Mouse (Mus musculus) urinary bladder, postnatal 36 days (tissue): ENCODE data around the gene Rnase11.
A peak's percentile ranks its signal among the peaks of the same experiment; 100 is the strongest.
"Not testable (repeated sequence)": the region's sequence is repeated elsewhere in the genome, so short reads cannot be mapped to it uniquely, and the experiment has no call there.

Source experiments
- DNase-seq, 2 experiments: peaks; one replicate each; pipeline ENCODE4 v3.0.0; 2022; ENCODE audit warnings: low spot score in 2 of 2, mixed read lengths in 1 of 2

Rnase11 gene

GRCm38 (mm10) chr14:51081035-51081434 lies 31.1 kb upstream of the Rnase11 start:
- DNase-seq: no peak

DNA sequence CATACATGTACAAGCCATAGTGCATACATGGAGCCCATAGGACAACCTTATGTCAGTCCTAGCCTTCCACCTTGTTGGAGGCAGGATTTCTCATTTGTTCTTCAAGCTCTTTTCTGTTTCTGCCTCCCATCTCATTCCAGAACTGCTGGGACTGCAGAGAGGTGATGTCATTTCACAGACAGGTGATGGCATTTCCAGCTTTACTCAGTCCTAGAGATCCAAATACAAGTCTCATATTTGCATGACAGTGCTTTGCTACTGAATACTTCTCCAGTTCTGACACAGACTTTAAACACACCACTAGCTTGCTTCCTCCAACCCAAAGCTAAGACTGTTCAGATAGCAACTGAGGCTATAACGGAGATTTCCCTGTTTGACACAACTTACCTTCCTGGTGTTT lies 29.2 kb upstream of the Rnase11 start:
- no peak for DNase-seq

- DNase-seq: no peak
These were observed 24.4 kb upstream of the Rnase11 start, which contains the start of gene Olfr750 for GRCm38 (mm10) chr14:51074335-51074734. TSS of gene Olfr750 (minus strand) at chr14:51074435.

GRCm38 (mm10) chr14:51069617-51070016 lies 19.7 kb upstream of the Rnase11 start:
- DNase-seq: no peak

DNA sequence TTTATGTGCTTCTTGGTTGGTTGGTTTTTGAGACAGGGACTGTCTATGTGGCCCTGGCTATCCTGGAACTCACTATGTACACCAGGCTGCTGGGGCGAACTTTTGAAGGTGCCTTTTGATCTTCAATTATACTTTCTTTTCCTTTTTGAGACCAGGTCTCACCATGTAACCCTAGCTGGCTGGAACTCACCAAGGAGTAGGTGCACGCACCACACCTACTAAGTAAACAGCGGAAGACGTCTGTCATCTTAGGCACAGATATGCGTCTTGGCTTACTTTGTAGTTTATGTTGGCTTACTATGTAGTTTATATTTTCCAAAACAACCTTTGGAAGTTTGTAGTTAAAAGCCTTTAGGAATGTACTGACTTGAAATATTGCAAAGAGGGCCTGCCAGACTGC lies 19.0 kb upstream of the Rnase11 start:
- DNase-seq: no peak

DNA sequence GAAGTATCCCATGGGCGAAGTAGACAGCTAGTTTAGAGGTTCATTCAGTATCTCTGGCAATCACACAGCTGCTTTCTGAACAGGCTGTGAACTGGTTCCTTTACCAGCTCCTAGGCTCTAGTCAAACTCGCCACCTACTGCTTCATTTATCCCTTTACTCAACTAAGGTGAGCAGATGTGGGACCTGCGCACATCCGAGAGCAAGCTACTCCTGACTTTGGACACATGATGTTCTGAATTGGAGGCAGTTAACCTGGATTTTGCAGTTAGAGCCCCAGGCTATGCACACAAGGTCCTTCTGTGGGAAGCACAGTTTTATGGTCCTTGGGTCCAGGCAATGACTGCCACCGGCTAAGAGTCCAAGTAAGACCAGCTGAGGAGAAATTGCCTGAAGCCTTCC lies 10.8 kb upstream of the Rnase11 start:
- DNase-seq: no peak

DNA sequence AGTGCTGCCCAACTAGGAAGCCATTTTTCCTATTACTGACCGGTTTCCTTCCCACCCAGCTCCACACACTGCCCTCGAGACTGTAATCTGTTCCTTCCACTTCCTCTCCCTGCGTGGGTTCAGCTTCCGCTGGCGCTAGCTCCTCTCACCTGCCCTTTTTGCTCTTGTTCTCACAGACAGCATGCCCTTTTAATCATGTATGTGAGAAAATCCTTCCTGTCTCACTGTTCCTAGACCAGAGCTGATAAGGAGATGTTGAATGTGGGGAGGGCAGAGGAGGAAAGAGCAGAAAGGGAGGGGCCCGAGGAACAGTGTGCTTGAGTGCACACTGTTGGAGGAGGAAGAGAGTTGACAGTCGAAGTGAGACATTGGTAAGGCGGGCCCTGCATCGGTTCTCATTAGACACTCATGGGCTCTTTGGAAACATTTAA lies 7.5 kb upstream of the Rnase11 start, which contains the start of gene Rnase12:
Gene Rnase12, minus strand, starts transcription at position 261 of the 431 bp plus-strand sequence.
- no peak for DNase-seq

GRCm38 (mm10) chr14:51054243-51055237 lies 4.6 kb upstream of the Rnase11 start:
- DNase-seq: no peak

GRCm38 (mm10) chr14:51053176-51053575 lies 3.2 kb upstream of the Rnase11 start:
- DNase-seq: no peak

- no peak for DNase-seq
These were observed 2.0 kb upstream of the Rnase11 start for GRCm38 (mm10) chr14:51051941-51052340.

GRCm38 (mm10) chr14:51047846-51048245 lies 2.1 kb downstream of the Rnase11 start:
- DNase-seq: no peak

DNA sequence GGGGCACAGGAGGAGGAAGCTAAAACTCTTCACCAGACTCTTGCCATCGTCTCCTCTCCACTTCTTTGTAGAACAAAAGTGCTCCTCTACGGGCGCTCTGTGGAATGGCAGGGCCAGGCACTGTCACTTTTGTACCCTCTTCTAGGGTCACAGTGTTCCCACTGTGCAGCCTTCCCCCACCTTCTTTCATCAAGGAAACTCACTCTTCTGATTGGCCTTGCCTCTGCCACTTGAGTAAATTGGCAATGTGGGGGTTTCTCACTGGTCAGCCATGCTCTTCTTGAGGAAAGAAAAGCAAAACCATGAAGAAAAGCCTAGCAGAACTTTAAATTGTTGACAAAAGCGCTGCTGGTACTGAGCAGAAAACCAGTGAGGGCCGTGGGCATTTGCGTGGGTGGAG lies 8.2 kb downstream of the Rnase11 start, which contains the start of gene Rnase9:
Gene Rnase9, minus strand, starts transcription at position 101 of the 400 bp plus-strand sequence.
- DNase-seq: no peak

- no peak for DNase-seq
These were observed 13.7 kb downstream of the Rnase11 start for GRCm38 (mm10) chr14:51036214-51036613.

- no peak for DNase-seq
These were observed 14.8 kb downstream of the Rnase11 start for GRCm38 (mm10) chr14:51035206-51035605.

DNA sequence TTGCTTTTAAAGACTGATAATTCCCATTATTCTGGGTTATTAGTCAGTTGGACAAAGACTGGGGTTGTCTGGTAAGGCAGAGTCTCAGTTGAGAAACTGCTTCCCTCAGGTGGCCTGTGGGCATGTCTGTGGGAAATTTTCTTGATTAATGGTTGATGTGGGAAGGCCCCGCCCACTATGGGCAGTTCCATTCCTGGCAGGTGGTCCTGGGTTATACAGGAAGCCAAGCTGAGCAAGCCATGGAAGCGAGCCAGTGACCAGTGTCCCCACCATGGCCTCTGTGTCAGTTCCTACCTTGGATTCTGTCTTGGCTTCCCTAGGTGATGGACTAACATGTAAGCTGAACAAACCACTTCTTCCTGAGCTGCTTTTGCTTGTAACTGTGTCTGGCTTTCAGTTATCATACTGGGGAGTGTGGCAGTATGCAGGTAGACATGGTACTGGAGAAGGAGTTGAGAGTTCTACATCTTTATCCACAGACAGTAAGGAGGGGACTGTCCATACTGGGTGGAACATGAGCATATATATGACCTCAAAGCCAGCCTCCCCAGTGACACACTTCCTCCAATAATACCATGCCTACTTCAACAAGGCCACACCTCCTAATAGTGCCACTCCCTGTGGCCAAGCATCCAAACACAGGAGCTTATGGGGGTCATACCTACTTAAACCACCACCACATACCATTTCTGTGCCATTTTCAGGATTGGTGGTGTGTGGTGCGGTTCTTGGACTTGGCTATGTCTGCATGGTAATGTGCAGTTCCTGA lies 22.4 kb downstream of the Rnase11 start:
- DNase-seq: no peak

DNA sequence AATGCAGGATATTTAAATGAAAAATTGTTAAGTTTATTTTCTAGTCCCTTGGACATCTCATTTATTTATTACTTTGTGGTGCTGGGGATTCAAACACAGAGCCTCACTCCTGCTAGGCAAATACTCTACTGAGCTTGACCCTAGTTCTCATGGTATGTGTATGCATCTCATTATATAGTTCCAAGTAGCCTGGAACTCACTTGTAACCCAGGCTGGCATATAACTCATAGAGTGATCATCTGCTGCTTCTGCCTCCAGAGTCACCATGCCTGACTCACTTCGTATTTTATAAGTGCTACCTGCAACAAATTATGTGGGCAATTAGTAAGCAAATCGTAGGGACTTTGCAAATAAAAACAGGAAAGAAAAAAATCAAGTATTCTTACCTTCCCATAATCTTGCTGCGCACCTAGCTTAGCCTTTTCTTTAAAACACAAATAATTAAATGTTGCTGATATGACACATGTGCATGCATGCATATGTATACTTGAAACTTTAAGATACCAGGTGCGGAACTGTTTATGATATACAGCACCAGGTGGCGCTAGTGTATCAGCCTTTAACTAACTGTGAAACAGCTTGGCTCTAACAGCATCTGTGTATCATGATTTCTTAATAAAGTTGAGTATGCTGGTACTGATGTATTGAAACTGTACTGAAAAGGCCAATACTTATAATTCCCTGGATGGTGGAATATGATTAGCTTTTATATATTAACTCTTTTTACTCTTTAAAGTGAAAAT lies 23.4 kb downstream of the Rnase11 start:
- peak; percentile 43 to 68 for DNase-seq

- no peak for DNase-seq
These were observed 25.1 kb downstream of the Rnase11 start for GRCm38 (mm10) chr14:51024820-51025219.

DNA sequence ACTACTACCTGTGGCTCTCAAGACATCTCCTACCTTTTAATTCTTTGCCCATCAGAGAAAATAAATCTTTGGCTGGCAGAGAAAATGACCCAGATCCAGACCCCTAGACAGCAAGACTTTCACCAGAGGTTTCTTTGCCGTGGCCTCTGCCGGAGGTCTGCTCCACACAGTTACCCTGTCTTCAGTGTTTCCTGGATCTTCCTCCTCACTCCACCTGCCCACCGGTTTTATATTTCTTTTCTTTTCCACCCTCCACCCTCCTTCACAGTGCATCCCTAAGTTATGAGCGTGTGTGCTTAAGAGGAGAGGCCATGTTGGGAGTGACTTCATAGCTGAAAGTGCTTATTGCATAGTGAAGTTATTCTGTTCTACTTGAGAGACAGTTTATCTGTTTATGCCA lies 26.5 kb downstream of the Rnase11 start:
- DNase-seq: no peak

DNA sequence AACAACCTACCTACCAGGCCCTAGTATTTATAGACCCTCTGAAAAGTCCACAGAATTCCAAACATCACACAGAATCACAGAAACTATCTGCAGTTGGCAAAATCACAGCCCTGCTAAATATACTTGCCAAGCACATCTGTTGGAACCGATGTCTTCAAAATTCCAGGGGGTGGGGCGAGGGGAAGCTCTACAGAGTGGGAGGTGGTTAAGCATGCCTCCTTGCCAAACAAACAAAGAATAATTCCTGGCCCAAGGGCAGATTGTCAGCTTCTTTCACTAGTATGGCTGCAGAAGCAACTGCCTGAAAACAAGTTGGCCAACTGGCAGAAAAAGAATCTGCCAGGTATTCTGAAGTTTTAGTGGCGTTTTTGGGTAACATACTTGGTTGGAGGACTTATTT lies 32.7 kb downstream of the Rnase11 start:
- DNase-seq: peak in 1 of 2 experiments; percentile 20

DNA sequence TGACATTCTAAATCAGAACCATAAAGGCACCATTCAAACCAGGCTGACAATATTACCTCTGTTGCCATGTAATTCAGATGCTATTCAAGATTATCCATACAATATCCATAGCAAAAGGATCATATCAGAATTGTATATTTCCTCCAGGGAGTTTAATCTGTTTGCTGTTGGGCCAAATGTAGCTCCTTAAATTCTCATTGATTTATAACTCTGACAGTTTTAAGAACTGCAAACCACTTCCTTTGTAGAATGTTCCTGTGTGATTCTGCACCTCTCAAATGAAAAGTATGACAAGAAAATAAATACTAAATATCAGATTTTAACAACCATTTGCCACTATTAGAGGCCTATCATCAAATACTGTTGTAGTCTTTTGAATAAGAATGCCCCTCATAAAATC lies 34.2 kb downstream of the Rnase11 start:
- DNase-seq: no peak

GRCm38 (mm10) chr14:51014724-51015123 lies 35.2 kb downstream of the Rnase11 start:
- DNase-seq: not testable (repeated sequence)

GRCm38 (mm10) chr14:51009572-51009971 lies 40.4 kb downstream of the Rnase11 start:
- DNase-seq: no peak
